Mouse (Mus musculus): ENCODE measurements around the gene Fchsd2. TPM values are rescaled to one million over a fixed set of nuclear protein-coding genes. Genes with fewer than 3 reads are reported as not detected.

Fchsd2 gene
- polyA plus RNA-seq (2014; fragmentation: Nextera tagmentation; extraction: Ambion mirVana), result 31.0 and 33.2 TPM in 2 replicates

DNA sequence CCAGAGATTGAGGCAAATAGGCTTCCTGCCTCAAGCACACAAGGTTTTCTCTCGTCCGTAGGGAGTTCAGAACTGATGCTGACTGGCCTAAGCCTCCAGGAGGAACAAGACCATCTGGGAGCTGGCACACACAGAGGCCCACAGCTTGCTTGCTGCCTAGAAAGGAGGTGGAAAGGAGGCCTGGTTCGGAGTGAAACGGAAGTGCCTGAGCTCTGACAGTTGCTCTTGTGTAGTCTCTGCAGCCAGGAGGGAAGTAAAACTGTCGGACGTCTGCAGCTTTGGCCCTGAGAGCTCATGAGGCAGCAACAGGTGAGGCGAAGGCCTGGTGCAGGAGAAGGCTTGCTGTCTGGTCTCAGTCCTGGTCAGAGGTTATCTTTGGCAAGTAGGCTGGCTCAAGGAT, at the start of gene Fchsd2:
Gene Fchsd2 (plus strand): TSS at position 246 of the 400 bp plus-strand sequence.
- ATAC-seq (replicated peaks; ENCODE audit: low FRiP score) (no peak), DNase-seq (ENCODE audit: low spot score) (no peak)
- H3K4me2 ChIP-seq (ENCODE audit: low read depth, low read length, severe bottlenecking), result no peak within 1 kb of the TSS
- H3K27me3 ChIP-seq (ENCODE audit: control insufficient read depth, insufficient read depth, low read length), result no peaks in the 10 kb centered on the region
- H3K27ac ChIP-seq (ENCODE audit: low read depth, low read length), result no peak within 1 kb of the TSS
- no peaks in the 10 kb centered on the region for H3K4me1 ChIP-seq (replicated peaks; ENCODE audit: control insufficient read depth, insufficient read depth, low read length)
- no peak within 1 kb of the TSS for H3K9ac ChIP-seq (ENCODE audit: low read length)
- H3K36me3 ChIP-seq (ENCODE audit: control insufficient read depth, insufficient read depth, low read length), result no peaks in the 10 kb centered on the region
- H3K9me3 ChIP-seq (ENCODE audit: control insufficient read depth, low read length), result no peaks in the 10 kb centered on the region
- WGBS, result 77% methylated on average over 7 of the region's 7 CpGs
- no peak within 1 kb of the TSS for H3K4me3 ChIP-seq (ENCODE audit: low read depth, low read length)

DNA sequence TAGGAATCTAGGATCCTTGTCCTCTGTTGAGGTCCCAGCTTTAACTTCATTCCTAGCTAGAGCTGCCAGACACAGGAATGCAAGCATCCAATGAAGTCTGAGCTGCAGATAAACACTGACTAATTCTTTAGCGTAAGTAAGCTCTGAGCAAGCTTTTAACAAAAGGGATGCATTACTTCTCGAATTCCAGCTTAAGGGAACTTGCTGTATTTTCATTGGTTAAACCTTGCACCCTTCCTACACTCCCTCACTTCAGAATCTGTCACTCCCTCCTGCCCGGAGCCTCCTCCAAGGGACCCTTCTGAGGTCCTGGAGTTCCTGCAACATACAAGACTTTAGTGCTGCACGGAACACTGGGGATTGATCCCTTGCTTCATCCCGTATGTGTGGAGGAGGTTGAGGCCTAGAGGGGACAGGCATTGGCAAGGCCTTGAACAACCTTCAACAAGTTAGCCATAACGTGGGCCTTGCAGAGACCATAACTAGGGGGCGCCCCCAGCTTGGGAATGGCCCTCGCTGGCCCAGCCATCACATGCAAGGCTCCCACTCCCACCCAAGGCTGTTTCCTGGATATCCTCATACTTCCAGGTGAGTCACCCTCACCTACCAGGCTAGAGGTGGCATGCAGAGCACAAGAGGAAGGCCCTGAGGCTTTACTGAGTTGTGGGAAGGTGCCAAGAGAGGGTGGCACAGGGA, 48.7 kb upstream of the Fchsd2 start:
- H3K36me3 ChIP-seq (ENCODE audit: control insufficient read depth, insufficient read depth, low read length), result no peaks in the 10 kb centered on the region
- ATAC-seq (replicated peaks; ENCODE audit: low FRiP score) (no peak), DNase-seq (ENCODE audit: low spot score) (no peak)
- no peak overlapping the region for H3K4me3 ChIP-seq (ENCODE audit: low read depth, low read length)
- no peaks in the 10 kb centered on the region for H3K4me1 ChIP-seq (replicated peaks; ENCODE audit: control insufficient read depth, insufficient read depth, low read length)
- no peak overlapping the region for H3K9ac ChIP-seq (ENCODE audit: low read length)
- H3K27ac ChIP-seq (ENCODE audit: low read depth, low read length), result no peak overlapping the region
- H3K4me2 ChIP-seq (ENCODE audit: low read depth, low read length, severe bottlenecking), result no peak overlapping the region
- 51% methylated on average over 8 of the region's 8 CpGs for WGBS
- no peaks in the 10 kb centered on the region for H3K9me3 ChIP-seq (ENCODE audit: control insufficient read depth, low read length)
- H3K27me3 ChIP-seq (ENCODE audit: control insufficient read depth, insufficient read depth, low read length), result no peaks in the 10 kb centered on the region

- Histone ChIP-seq H3K9ac (ENCODE audit: low read length) (no peak overlapping the region), H3K27me3 (ENCODE audit: control insufficient read depth, insufficient read depth, low read length) (no peaks in the 10 kb centered on the region), H3K27ac (ENCODE audit: low read depth, low read length) (no peak overlapping the region), H3K4me1 (replicated peaks; ENCODE audit: control insufficient read depth, insufficient read depth, low read length) (no peaks in the 10 kb centered on the region), H3K9me3 (ENCODE audit: control insufficient read depth, low read length) (no peaks in the 10 kb centered on the region), H3K4me3 (ENCODE audit: low read depth, low read length) (no peak overlapping the region), H3K4me2 (ENCODE audit: low read depth, low read length, severe bottlenecking) (no peak overlapping the region), H3K36me3 (ENCODE audit: control insufficient read depth, insufficient read depth, low read length) (no peaks in the 10 kb centered on the region)
- no peak for DNase-seq (ENCODE audit: low spot score)
- no peak for ATAC-seq (replicated peaks; ENCODE audit: low FRiP score)
- 75% methylated on average over 5 of the region's 5 CpGs for WGBS
Observed at GRCm38 (mm10) chr7:101048247-101048646, 44.4 kb upstream of the Fchsd2 start.

- H3K4me1 ChIP-seq (replicated peaks; ENCODE audit: control insufficient read depth, insufficient read depth, low read length), result no peaks in the 10 kb centered on the region
- ATAC-seq (replicated peaks; ENCODE audit: low FRiP score), result no peak
- no peak for DNase-seq (ENCODE audit: low spot score)
- no peaks in the 10 kb centered on the region for H3K27me3 ChIP-seq (ENCODE audit: control insufficient read depth, insufficient read depth, low read length)
- H3K9me3 ChIP-seq (ENCODE audit: control insufficient read depth, low read length), result no peaks in the 10 kb centered on the region
- H3K36me3 ChIP-seq (ENCODE audit: control insufficient read depth, insufficient read depth, low read length), result no peaks in the 10 kb centered on the region
- no peak overlapping the region for H3K4me2 ChIP-seq (ENCODE audit: low read depth, low read length, severe bottlenecking)
- no peak overlapping the region for H3K4me3 ChIP-seq (ENCODE audit: low read depth, low read length)
- no peak overlapping the region for H3K27ac ChIP-seq (ENCODE audit: low read depth, low read length)
- 83% methylated on average over 7 of the region's 7 CpGs for WGBS
- no peak overlapping the region for H3K9ac ChIP-seq (ENCODE audit: low read length)
Observed at GRCm38 (mm10) chr7:101049326-101050087, 43.2 kb upstream of the Fchsd2 start.

DNA sequence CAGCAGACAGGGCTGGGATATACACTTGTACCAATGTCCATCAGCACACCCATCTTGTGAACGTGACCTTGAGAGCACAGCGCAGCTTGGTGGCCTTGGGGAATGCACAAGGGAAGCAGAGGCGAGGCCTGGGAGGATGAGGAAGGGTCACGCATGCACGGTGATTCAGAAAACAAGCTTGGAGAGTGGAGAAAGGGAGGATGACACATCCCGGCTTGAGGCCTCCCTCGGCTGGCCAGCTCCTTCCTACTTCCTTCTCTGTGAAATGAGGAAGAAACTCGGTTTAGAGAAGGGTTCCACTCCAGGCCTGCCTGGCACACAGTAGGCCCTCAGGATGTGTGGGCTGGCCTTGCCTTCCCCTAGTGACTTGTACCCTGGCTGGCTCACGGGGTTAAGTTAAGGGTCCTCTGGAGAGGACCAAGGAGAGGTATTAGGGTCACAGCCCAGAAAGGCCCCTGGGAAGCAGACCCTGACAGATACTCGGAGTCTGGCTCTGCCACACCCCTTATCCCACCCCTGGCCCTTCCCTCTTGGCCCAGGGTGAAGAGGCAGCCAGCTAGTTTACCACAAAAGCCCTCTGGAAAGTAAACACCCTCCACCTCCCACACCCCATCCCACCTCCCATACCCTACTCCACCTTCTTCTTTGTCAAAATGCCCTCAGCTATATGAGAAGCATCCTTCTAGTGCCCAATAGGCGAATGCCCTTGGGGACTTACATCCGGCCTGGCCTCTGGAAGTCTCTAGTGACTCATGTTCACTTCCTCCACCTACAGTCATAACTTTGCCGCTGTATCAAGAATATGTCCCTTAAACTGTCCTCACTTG, 41.7 kb upstream of the Fchsd2 start:
- ATAC-seq (replicated peaks; ENCODE audit: low FRiP score) (no peak), DNase-seq (ENCODE audit: low spot score) (no peak)
- no peak overlapping the region for H3K4me3 ChIP-seq (ENCODE audit: low read depth, low read length)
- no peaks in the 10 kb centered on the region for H3K9me3 ChIP-seq (ENCODE audit: control insufficient read depth, low read length)
- no peaks in the 10 kb centered on the region for H3K36me3 ChIP-seq (ENCODE audit: control insufficient read depth, insufficient read depth, low read length)
- no peak overlapping the region for H3K9ac ChIP-seq (ENCODE audit: low read length)
- H3K4me1 ChIP-seq (replicated peaks; ENCODE audit: control insufficient read depth, insufficient read depth, low read length), result no peaks in the 10 kb centered on the region
- H3K4me2 ChIP-seq (ENCODE audit: low read depth, low read length, severe bottlenecking), result no peak overlapping the region
- 73% methylated on average over 13 of the region's 13 CpGs for WGBS
- no peaks in the 10 kb centered on the region for H3K27me3 ChIP-seq (ENCODE audit: control insufficient read depth, insufficient read depth, low read length)
- no peak overlapping the region for H3K27ac ChIP-seq (ENCODE audit: low read depth, low read length)

GRCm38 (mm10) chr7:101051551-101052221, 41.0 kb upstream of the Fchsd2 start:
- Histone ChIP-seq H3K4me1 (replicated peaks; ENCODE audit: control insufficient read depth, insufficient read depth, low read length) (no peaks in the 10 kb centered on the region), H3K9me3 (ENCODE audit: control insufficient read depth, low read length) (no peaks in the 10 kb centered on the region), H3K36me3 (ENCODE audit: control insufficient read depth, insufficient read depth, low read length) (no peaks in the 10 kb centered on the region), H3K4me2 (ENCODE audit: low read depth, low read length, severe bottlenecking) (no peak overlapping the region), H3K27me3 (ENCODE audit: control insufficient read depth, insufficient read depth, low read length) (no peaks in the 10 kb centered on the region), H3K27ac (ENCODE audit: low read depth, low read length) (no peak overlapping the region), H3K9ac (ENCODE audit: low read length) (peak overlapping the region; percentile 14; the same call in 1 of the 2 replicates), H3K4me3 (ENCODE audit: low read depth, low read length) (no peak overlapping the region)
- WGBS, result 19% methylated on average over 11 of the region's 11 CpGs
- ATAC-seq (replicated peaks; ENCODE audit: low FRiP score), result peak; percentile 58; the same call in 1 of the 2 replicates
- peak; percentile 74 for DNase-seq (ENCODE audit: low spot score)

- 84% methylated on average over 2 of the region's 2 CpGs for WGBS
- no peak overlapping the region for H3K4me2 ChIP-seq (ENCODE audit: low read depth, low read length, severe bottlenecking)
- H3K27ac ChIP-seq (ENCODE audit: low read depth, low read length), result no peak overlapping the region
- H3K27me3 ChIP-seq (ENCODE audit: control insufficient read depth, insufficient read depth, low read length), result no peaks in the 10 kb centered on the region
- H3K4me1 ChIP-seq (replicated peaks; ENCODE audit: control insufficient read depth, insufficient read depth, low read length), result no peaks in the 10 kb centered on the region
- H3K9ac ChIP-seq (ENCODE audit: low read length), result no peak overlapping the region
- no peak overlapping the region for H3K4me3 ChIP-seq (ENCODE audit: low read depth, low read length)
- no peak for DNase-seq (ENCODE audit: low spot score)
- ATAC-seq (replicated peaks; ENCODE audit: low FRiP score), result no peak
- no peaks in the 10 kb centered on the region for H3K36me3 ChIP-seq (ENCODE audit: control insufficient read depth, insufficient read depth, low read length)
- no peaks in the 10 kb centered on the region for H3K9me3 ChIP-seq (ENCODE audit: control insufficient read depth, low read length)
Observed at GRCm38 (mm10) chr7:101053136-101053535, 39.5 kb upstream of the Fchsd2 start.

DNA sequence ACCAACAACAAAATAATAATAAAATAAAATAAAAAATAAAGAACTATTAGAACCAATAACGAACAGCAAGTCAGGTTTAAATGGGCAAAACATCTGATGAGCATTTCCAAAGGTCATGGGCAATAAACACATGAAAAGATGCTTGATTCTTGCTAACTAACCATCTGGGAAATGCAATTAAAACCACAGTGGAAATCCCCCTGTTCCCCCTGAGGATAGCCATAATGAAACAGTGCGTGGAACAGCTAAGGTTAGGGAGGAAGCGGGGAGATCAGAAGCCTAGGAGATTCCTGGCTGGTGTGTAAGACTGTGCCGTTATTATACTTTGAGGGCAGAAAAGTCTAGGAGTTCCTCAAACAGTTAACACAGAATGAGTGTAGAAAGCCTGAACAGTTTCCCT, 35.4 kb upstream of the Fchsd2 start:
- Histone ChIP-seq H3K4me2 (ENCODE audit: low read depth, low read length, severe bottlenecking) (no peak overlapping the region), H3K36me3 (ENCODE audit: control insufficient read depth, insufficient read depth, low read length) (no peaks in the 10 kb centered on the region), H3K9ac (ENCODE audit: low read length) (no peak overlapping the region), H3K27ac (ENCODE audit: low read depth, low read length) (no peak overlapping the region), H3K27me3 (ENCODE audit: control insufficient read depth, insufficient read depth, low read length) (no peaks in the 10 kb centered on the region), H3K4me3 (ENCODE audit: low read depth, low read length) (no peak overlapping the region), H3K4me1 (replicated peaks; ENCODE audit: control insufficient read depth, insufficient read depth, low read length) (no peaks in the 10 kb centered on the region), H3K9me3 (ENCODE audit: control insufficient read depth, low read length) (no peaks in the 10 kb centered on the region)
- 71% methylated on average over 4 of the region's 4 CpGs for WGBS
- no peak for DNase-seq (ENCODE audit: low spot score)
- ATAC-seq (replicated peaks; ENCODE audit: low FRiP score), result no peak
